Mouse (Mus musculus) kidney, embryonic 16.5 days (tissue): ENCODE results near the gene C3. TPM values are rescaled to one million over a fixed set of nuclear protein-coding genes. Genes with fewer than 3 reads are reported as not detected.

Experiments used
- ATAC-seq: fragments of 200-750 bp; cut with Nextera tagmentation; 2 replicates; pipeline ENCODE4 v1.8.0; 2017; ENCODE audit warnings: moderate TSS enrichment; ENCODE audit not compliant: low FRiP score, low TSS enrichment
- H3K27ac ChIP-seq: fragments of 300-500 bp; sonication (generic); 2 replicates; pipeline ENCODE4 v1.5.1; 2014; ENCODE audit warnings: low read length
- H3K27me3 ChIP-seq: fragments of 300-500 bp; sonication (generic); 2 replicates; pipeline ENCODE4 v1.6.1; 2014; ENCODE audit warnings: low read length, control low read depth, mixed read lengths; ENCODE audit not compliant: insufficient read depth
- H3K36me3 ChIP-seq: fragments of 300-500 bp; sonication (generic); 2 replicates; pipeline ENCODE4 v1.6.1; 2014; ENCODE audit warnings: low read length, control low read depth, mixed read lengths; ENCODE audit not compliant: insufficient read depth
- H3K4me1 ChIP-seq: fragments of 300-500 bp; sonication (generic); 2 replicates; pipeline ENCODE4 v1.6.1; 2014; ENCODE audit warnings: low read length, control low read depth, mixed read lengths; ENCODE audit not compliant: insufficient read depth
- H3K4me2 ChIP-seq: fragments of 300-500 bp; sonication (generic); replicated peaks from 2 replicates; pipeline ENCODE4 v1.6.1; 2014; ENCODE audit warnings: low read depth, low read length
- H3K4me3 ChIP-seq: fragments of 300-500 bp; sonication (generic); 2 replicates; pipeline ENCODE4 v1.5.1; 2014; ENCODE audit warnings: mild to moderate bottlenecking, low read length
- H3K9ac ChIP-seq: fragments of 300-500 bp; sonication (generic); replicated peaks from 2 replicates; pipeline ENCODE4 v1.6.1; 2014; ENCODE audit warnings: low read length
- H3K9me3 ChIP-seq: fragments of 300-500 bp; sonication (generic); 2 replicates; pipeline ENCODE4 v1.6.1; 2016; ENCODE audit warnings: low read length, control low read depth
- WGBS: fragments of 180-500 bp; shearing (Covaris S2); extraction: QIAGEN DNeasy Blood & Tissue Kit; methylation state at CpG from one replicate; pipeline ENCODE4 v1.1.7; 2014; 5-methylcytosine and 5-hydroxymethylcytosine counted together
- polyA plus RNA-seq: library from polyadenylated mRNA; unstranded; fragments of >200 nt; fragmentation: Nextera tagmentation; extraction: Ambion mirVana; gene quantifications from 2 replicates; pipeline ENCODE4 v1.2.1, GENCODE M21; 2015

Gene C3
- 1.1 and 2.4 TPM in 2 replicates for polyA plus RNA-seq

DNA sequence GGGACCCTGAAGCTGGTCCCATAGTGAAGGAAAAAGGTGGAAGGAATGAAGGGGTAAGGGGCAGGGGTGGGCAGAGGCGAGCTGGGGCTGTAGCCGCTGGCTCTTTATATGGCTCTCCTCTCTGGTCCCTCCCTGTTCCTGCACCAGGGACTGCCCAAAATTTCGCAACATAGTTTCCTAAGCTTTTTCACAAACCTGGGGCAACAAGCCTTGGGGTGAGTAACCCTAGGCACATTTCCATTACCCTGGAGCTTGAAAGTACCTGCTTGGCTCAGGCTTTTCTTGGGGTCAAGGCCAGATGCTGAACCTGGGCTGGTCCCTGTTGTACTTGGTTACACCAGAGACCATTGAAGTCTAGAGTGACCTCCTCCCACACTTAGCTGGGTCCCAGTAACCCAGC is at the start of gene C3:
Gene C3 (minus strand): TSS at position 123 of the 400 bp plus-strand sequence.
- Histone ChIP-seq H3K36me3 (no peaks in the 10 kb centered on the region), H3K4me1 (0 out of 2 replicates have a peak, but pooled peaks cover 5% of the 10 kb centered on the region), H3K9ac (no peak within 1 kb of the TSS), H3K4me3 (no peak within 1 kb of the TSS), H3K27me3 (peaks cover 6% of the 10 kb centered on the region; the same call in 1 of the 2 replicates), H3K4me2 (no peak within 1 kb of the TSS), H3K9me3 (no peaks in the 10 kb centered on the region), H3K27ac (no peak within 1 kb of the TSS)
- no peak for ATAC-seq
- 83% methylated on average over 3 of the region's 3 CpGs for WGBS

DNA sequence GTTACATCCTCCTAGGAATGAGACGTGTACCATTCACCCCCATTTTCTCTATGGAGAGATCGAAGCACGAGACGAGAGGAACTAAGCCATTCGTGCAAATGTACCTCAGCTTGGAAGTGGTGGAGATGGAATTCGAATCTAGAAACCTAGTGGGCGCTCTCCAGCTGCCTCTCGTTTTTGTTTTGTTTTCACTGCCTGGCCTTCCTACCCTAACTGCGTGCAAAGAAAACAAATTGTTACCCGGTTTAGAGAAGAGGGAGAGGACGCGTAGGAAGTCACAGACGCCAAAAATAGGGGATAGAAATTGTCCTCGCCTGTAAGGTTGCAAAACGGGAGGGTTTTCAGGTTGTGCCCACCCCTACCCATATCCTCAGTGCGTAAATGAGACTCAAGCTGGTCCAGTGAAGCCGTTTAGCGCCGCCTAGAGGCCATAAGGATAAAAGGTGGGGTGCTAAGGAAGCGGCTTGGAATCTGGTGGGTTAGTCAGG is 48.7 kb upstream of the C3 start:
- Histone ChIP-seq H3K27ac (no peak overlapping the region), H3K4me2 (peak overlapping the region; percentile 83), H3K36me3 (no peaks in the 10 kb centered on the region), H3K9me3 (no peaks in the 10 kb centered on the region), H3K4me3 (peak overlapping the region; percentile 61), H3K4me1 (peaks cover 19% of the 10 kb centered on the region), H3K9ac (peak overlapping the region; percentile 66), H3K27me3 (no peaks in the 10 kb centered on the region)
- WGBS: under 1% methylated on average over 20 of the region's 20 CpGs
- ATAC-seq: peak; percentile 60; the same call in 1 of the 2 replicates

DNA sequence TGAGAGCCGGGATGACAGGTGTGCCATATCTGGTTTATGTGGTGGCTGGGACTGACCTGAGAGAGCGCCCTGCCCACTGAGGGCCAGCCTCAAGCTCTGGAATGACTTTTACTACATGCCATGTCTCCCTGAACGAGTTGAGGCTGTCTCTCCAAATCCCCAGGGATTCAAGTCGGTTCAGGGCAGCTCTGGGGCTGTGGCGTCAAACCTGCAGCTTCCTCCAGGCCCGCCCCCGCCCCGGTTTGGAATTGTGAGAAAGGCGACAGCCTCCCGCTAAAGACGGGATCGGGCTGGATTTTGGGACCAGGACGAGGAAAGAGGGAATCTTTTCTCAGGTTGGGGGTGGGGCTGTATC is 48.0 kb upstream of the C3 start:
- ATAC-seq: peak; percentile 31
- H3K4me2 ChIP-seq: peak overlapping the region; percentile 83

DNA sequence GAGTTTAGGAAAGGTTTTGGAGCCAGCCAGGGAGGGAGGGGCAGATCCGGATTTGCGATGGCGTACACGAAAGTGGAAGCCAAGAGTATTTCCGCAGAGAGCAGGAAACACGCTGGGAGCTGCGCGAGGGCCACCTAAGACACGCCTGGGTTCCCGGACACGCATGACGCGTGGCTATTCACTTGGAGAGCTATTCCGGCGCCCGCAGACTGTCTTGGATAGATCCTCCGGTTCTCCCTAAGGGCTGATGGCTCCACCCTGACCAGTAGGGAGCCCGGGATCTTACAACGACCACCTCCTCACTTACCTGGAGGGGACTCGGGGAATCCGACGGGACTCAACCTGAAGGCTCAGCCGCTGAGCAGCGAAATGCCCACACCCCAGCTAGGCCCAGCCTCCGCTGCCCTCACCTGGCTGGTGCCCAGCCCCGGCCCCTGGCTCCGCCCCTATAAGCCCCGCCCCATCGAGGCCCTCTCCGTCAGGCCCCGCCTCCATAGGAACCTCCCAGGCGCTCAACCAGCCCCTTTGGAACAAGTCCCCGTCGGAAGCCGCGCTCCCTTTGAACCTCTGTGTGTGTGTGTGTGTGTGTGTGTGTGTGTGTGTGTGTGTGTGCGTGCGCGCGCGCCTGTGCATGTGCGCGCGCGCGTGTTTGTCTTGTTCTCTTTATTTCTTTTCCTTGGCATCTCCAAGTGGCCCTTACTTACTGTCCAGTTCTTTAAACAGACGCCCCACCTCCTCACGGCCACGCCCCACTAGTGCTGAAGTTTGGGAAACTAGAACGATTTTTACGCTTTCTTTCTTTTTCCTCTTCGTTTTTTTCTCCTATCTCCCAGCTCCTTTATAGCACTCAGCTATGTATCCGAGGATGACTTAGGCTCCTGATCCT is 47.4 kb upstream of the C3 start:
- no peak overlapping the region; the same call in 1 of the 2 replicates for H3K27ac ChIP-seq
- peaks cover 19% of the 10 kb centered on the region for H3K4me1 ChIP-seq
- WGBS: under 1% methylated on average over 49 of the region's 53 CpGs

More for the DNA sequence above, 48.0 kb upstream of the C3 start:
- no peaks in the 10 kb centered on the region for H3K36me3 ChIP-seq
- WGBS: under 1% methylated on average over 13 of the region's 13 CpGs
- H3K4me1 ChIP-seq: peaks cover 19% of the 10 kb centered on the region
- peak overlapping the region; percentile 66 for H3K9ac ChIP-seq
- H3K4me3 ChIP-seq: peak overlapping the region; percentile 61
- no peaks in the 10 kb centered on the region for H3K27me3 ChIP-seq
- H3K27ac ChIP-seq: no peak overlapping the region
- H3K9me3 ChIP-seq: no peaks in the 10 kb centered on the region

DNA sequence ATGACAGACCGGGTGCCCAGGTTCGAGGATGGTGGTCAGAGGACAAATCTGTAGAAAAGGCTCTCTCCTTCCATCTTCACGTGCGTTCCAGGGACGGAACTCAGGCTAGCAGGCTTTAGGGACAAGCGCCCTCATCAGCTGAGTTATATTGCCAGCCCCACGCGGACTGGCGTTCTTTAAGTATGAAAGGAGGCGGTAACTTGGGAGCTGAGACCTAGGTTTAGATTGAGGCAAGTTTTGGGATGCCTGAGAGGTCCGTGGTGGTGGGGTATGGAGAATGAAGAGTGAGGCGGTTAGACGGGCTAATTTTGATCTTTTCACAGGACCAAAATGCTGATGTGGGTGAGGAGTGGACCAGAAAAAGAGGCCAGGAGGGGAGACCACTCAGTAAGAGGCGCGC is 46.8 kb upstream of the C3 start:
- Histone ChIP-seq H3K36me3 (no peaks in the 10 kb centered on the region), H3K4me3 (peak overlapping the region; percentile 61), H3K27ac (no peak overlapping the region), H3K9ac (peak overlapping the region; percentile 66), H3K9me3 (no peaks in the 10 kb centered on the region), H3K4me2 (peak overlapping the region; percentile 83), H3K27me3 (no peaks in the 10 kb centered on the region), H3K4me1 (peaks cover 19% of the 10 kb centered on the region)
- WGBS: 5% methylated on average over 15 of the region's 15 CpGs
- no peak for ATAC-seq

More for the DNA sequence above, 47.4 kb upstream of the C3 start:
- H3K27me3 ChIP-seq: no peaks in the 10 kb centered on the region
- H3K4me3 ChIP-seq: peak overlapping the region; percentile 61
- peak; percentile 88 for ATAC-seq
- H3K9me3 ChIP-seq: no peaks in the 10 kb centered on the region
- H3K4me2 ChIP-seq: peak overlapping the region; percentile 83
- H3K36me3 ChIP-seq: no peaks in the 10 kb centered on the region
- peak overlapping the region; percentile 66 for H3K9ac ChIP-seq

DNA sequence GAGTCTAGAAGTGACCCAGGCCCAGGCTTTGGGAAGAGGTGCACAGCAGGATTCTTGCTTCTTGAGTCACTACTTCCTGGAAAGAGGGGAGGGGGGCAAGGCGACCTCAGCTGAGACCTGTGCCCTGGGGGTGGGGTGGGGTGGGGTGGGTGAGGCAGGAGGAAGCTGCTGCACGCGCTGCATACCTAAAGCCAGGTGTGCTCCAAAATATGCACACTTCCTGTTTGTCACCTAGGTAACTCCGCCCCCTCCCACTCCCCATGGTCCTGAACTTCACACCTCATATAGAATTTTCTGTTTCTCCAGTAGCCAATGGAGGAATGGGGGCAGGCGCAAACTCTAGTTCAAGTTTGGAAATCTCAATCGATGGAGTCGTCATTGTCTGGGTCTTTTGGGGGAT is 45.9 kb upstream of the C3 start:
- no peaks in the 10 kb centered on the region for H3K36me3 ChIP-seq
- 26% methylated on average over 7 of the region's 7 CpGs for WGBS
- no peaks in the 10 kb centered on the region for H3K27me3 ChIP-seq
- ATAC-seq: no peak
- no peak overlapping the region for H3K4me2 ChIP-seq
- H3K27ac ChIP-seq: no peak overlapping the region
- no peaks in the 10 kb centered on the region for H3K9me3 ChIP-seq
- no peak overlapping the region for H3K9ac ChIP-seq
- no peak overlapping the region for H3K4me3 ChIP-seq
- H3K4me1 ChIP-seq: peaks cover 19% of the 10 kb centered on the region

DNA sequence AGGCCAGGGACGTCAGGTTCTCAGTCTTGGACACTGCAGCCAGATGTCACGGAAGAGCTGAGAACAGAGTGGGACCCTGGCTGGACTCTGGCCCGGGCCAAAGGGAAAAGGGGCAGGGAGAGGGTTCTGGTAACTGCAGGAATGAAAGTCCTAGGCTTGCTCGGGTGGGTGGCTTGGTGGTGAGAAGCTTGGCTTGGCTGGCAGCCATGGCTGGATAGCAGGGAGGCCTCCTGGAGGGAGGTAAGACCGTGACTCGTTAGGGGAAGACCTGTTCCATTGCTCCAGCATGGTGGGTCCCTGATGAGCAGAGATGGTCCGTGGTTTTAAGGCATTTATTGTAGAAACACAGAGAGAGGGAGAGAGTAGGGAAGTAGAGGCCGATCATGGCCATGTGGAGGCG is 43.4 kb upstream of the C3 start:
- Histone ChIP-seq H3K9me3 (no peaks in the 10 kb centered on the region), H3K4me3 (no peak overlapping the region), H3K36me3 (no peaks in the 10 kb centered on the region), H3K4me1 (peaks cover 17% of the 10 kb centered on the region), H3K9ac (no peak overlapping the region), H3K4me2 (no peak overlapping the region), H3K27ac (no peak overlapping the region), H3K27me3 (no peaks in the 10 kb centered on the region)
- 67% methylated on average over 9 of the region's 9 CpGs for WGBS
- no peak for ATAC-seq

DNA sequence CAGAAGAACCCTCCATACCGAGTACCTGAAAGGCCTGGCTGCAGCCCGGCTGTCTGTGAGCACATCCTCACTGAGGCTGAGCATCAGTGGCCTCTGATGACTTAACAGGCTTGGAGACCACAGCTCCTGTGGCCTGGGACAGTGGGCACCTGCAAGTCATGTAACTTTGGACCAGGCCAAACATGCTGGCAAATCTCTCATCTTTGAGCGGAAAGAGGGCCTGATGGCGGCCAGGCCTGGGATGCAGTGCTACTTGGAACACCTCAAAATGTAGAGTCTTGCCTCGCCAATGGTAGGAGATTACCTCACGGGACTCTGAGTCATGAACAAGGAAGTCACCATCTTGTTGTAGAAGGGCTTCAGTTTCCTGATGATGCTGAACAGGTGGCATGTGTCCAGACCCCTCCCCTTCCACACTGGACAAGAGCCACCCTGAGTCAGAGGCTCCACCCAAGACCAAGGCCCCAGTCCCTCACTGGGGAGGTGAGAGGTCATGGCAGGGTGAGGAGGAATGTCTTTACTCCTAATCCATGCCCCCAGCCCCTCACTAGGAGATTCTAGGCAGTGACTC is 39.7 kb upstream of the C3 start:
- Histone ChIP-seq H3K27me3 (no peaks in the 10 kb centered on the region), H3K4me2 (no peak overlapping the region), H3K4me1 (peaks cover 8% of the 10 kb centered on the region), H3K4me3 (no peak overlapping the region), H3K36me3 (peaks cover 10% of the 10 kb centered on the region; the same call in 1 of the 2 replicates), H3K9me3 (no peaks in the 10 kb centered on the region), H3K27ac (no peak overlapping the region), H3K9ac (no peak overlapping the region)
- no peak for ATAC-seq
- 85% methylated on average over 6 of the region's 6 CpGs for WGBS

DNA sequence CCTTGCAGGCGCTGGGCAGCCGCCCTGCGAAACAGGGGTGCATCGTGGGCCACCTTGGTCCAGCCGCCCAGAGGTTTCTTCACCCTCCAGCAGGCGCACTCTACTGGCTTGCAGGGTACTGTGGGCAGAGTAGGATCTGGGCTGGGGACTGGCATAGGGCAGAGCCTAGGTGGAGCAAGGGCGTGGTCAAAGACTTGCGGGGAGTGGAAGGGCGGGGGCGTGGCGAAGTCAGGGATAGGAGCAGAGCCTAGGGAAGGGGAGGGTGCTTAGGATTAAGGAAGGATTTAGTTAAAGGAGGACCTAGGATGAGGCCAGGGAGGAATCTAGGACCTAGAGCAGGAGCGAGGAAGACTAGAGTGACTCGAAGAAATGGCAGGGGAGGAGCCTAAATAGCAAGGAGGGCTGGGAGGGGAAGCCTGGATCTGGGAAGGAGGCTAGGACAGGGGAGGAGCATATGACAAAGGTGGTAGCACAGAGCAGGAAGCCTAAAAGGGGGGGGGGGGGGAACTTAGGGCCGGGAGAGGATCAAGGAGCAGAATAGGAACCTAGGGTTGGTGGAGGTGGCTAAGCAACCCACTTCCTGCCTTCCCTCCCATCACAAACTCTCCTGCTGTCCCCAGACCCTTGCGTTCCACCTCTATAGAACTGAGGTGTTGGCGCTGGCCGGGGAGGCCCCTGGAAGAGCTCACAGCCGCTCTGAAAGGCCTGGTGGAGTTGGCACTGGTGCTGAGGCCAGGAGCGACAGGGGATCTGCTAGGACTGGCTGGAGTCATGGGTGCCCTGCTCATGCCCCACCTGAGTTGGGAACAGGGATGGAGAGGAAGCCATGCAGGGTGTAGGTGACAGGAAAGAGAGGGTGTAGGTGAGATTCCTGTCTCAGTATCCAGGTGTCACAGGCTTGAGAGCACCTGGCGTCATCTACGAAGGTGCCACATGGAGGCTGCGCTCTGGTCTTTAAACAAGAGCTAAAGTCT is 37.3 kb upstream of the C3 start:
- 0 out of 2 replicates have a peak overlapping the region, but pooled peaks have one; percentile 9 for H3K27ac ChIP-seq
- H3K4me2 ChIP-seq: peak overlapping the region; percentile 45
- H3K4me1 ChIP-seq: peaks cover 8% of the 10 kb centered on the region
- no peaks in the 10 kb centered on the region for H3K9me3 ChIP-seq
- H3K36me3 ChIP-seq: peaks cover 30% of the 10 kb centered on the region
- H3K4me3 ChIP-seq: peak overlapping the region; percentile 26
- no peaks in the 10 kb centered on the region for H3K27me3 ChIP-seq
- peak; percentile 95 for ATAC-seq
- 33% methylated on average over 21 of the region's 22 CpGs for WGBS
- H3K9ac ChIP-seq: peak overlapping the region; percentile 39; the same call in 1 of the 2 replicates
